Mouse (Mus musculus) gastrocnemius, adult 2 months (tissue): ENCODE measurements around the gene Chpf2. TPM values are rescaled to one million over a fixed set of nuclear protein-coding genes. Genes with fewer than 3 reads are reported as not detected.
"Not testable (repeated sequence)": the region's sequence is repeated elsewhere in the genome, so short reads cannot be mapped to it uniquely, and the experiment has no call there.

Experiments used
- DNase-seq: peaks from one replicate; pipeline ENCODE4 v3.0.0; 2022
- H3K27ac ChIP-seq: fragments of 200-600 bp; 2 replicates; pipeline ENCODE4 v1.8.1; 2022; ENCODE audit warnings: mild to moderate bottlenecking
- H3K4me3 ChIP-seq: fragments of 200-600 bp; 2 replicates; pipeline ENCODE4 v1.8.1; 2022; ENCODE audit warnings: mild to moderate bottlenecking, moderate library complexity
- CTCF ChIP-seq: fragments of 200-600 bp; IDR thresholded peaks from 2 replicates; pipeline ENCODE4 v1.8.1; 2022; ENCODE audit warnings: antibody characterized with exemption, mild to moderate bottlenecking, moderate library complexity
- intact Hi-C: fragments of 180-260 bp; cut with DNase I; formaldehyde crosslinking; loops from one replicate; pipeline ENCODE4 v1.15.1; 2025
- long read RNA-seq, 2 experiments: library from polyadenylated mRNA; stranded (forward); transcript quantifications; one replicate each; pipeline ENCODE4 v2.0.0; 2021
- total RNA-seq, 2 experiments: library from RNA; stranded (reverse); gene quantifications; 2 replicates each; pipeline ENCODE4 v1.2.3; 2021

Chpf2 gene
- 10 to 100 TPM in 1 of 2 experiments, 1 to 10 TPM in 1; 6.4 to 10.1 TPM for total RNA-seq
- long read RNA-seq, experiment 1, transcript Chpf2-202 (4 exons, 3,715 nt): major isoform, 6 of 8 reads
- long read RNA-seq, experiment 1, partial matches to known transcripts: 0 of 8 reads
- long read RNA-seq, experiment 1, other reads (novel, unspliced or antisense): 2 of 8 reads
- long read RNA-seq, experiment 2, transcript Chpf2-202 (4 exons, 3,715 nt): major isoform, 10 of 15 reads
- long read RNA-seq, experiment 2, partial matches to known transcripts: 2 of 15 reads
- long read RNA-seq, experiment 2, other reads (novel, unspliced or antisense): 3 of 15 reads

- DNase-seq: peak; percentile 87
- H3K4me3 ChIP-seq: peak within 1 kb of the TSS; percentile 88
- TF ChIP-seq CTCF: no peak; the same call in 1 of the 2 replicates
- intact Hi-C loops: no loop called here
- peak within 1 kb of the TSS; percentile 91 for H3K27ac ChIP-seq
Observed at GRCm38 (mm10) chr5:24586547-24587199, at the start of gene Chpf2. Chpf2 (plus strand) TSS chr5:24586741.

GRCm38 (mm10) chr5:24537618-24538017 is 48.9 kb upstream of the Chpf2 start:
- no peak for TF ChIP-seq CTCF
- peak overlapping the region; percentile 87 for H3K27ac ChIP-seq
- peak overlapping the region; percentile 68 for H3K4me3 ChIP-seq
- peak; percentile 86 for DNase-seq
- intact Hi-C loops: loop anchor here (2.0 kb wide), 1 partner anchor 63 kb away; no protein-coding TSS in a partner anchor

- TF ChIP-seq CTCF: no peak
- peak overlapping the region; percentile 78 for H3K4me3 ChIP-seq
- peak overlapping the region; percentile 96 for H3K27ac ChIP-seq
- peak; percentile 67 for DNase-seq
- intact Hi-C loops: loop anchor here (2.0 kb wide), 2 partner anchors 37 to 61 kb away; partner anchors contain the start of gene Abcf2
Observed at GRCm38 (mm10) chr5:24539571-24540296, 46.8 kb upstream of the Chpf2 start.

- peak; percentile 90 for DNase-seq
- intact Hi-C loops: loop anchor here (2.0 kb wide), 1 partner anchor 36 kb away; the partner anchor contains the start of gene Abcf2
- H3K27ac ChIP-seq: peak within 1 kb of the TSS; percentile 96
- TF ChIP-seq CTCF: peak; percentile 9; the same call in 1 of the 2 replicates
- peak within 1 kb of the TSS; percentile 78 for H3K4me3 ChIP-seq
Observed at GRCm38 (mm10) chr5:24540387-24541143, 46.0 kb upstream of the Chpf2 start, which contains the start of gene Asb10. Asb10 (minus strand) TSS chr5:24540978.

- H3K4me3 ChIP-seq: peak overlapping the region; percentile 78
- peak overlapping the region; percentile 96 for H3K27ac ChIP-seq
- TF ChIP-seq CTCF: no peak
- intact Hi-C loops: loop anchor here (2.0 kb wide), 1 partner anchor 36 kb away; the partner anchor contains the start of gene Abcf2
- DNase-seq: peak; percentile 52
Observed at GRCm38 (mm10) chr5:24541144-24541569, 45.4 kb upstream of the Chpf2 start.

- no peak overlapping the region for H3K4me3 ChIP-seq
- intact Hi-C loops: no loop called here
- no peak overlapping the region for H3K27ac ChIP-seq
- peak; percentile 14 for DNase-seq
- TF ChIP-seq CTCF: no peak
Observed at GRCm38 (mm10) chr5:24542643-24543042, 43.9 kb upstream of the Chpf2 start.

GRCm38 (mm10) chr5:24550598-24551316 is 35.8 kb upstream of the Chpf2 start:
- no peak for TF ChIP-seq CTCF
- peak; percentile 46 for DNase-seq
- H3K27ac ChIP-seq: no peak overlapping the region
- intact Hi-C loops: no loop called here
- H3K4me3 ChIP-seq: peak overlapping the region; percentile 20; the same call in 1 of the 2 replicates

- DNase-seq: no peak
- H3K27ac ChIP-seq: no peak overlapping the region
- H3K4me3 ChIP-seq: 0 out of 2 replicates have a peak overlapping the region, but pooled peaks have one; percentile 20
- intact Hi-C loops: no loop called here
- TF ChIP-seq CTCF: no peak
Observed at GRCm38 (mm10) chr5:24551317-24551688, 35.2 kb upstream of the Chpf2 start.

- intact Hi-C loops: no loop called here
- H3K27ac ChIP-seq: no peak overlapping the region
- DNase-seq: no peak
- TF ChIP-seq CTCF: no peak
- H3K4me3 ChIP-seq: no peak overlapping the region
Observed at GRCm38 (mm10) chr5:24553621-24554244, 32.8 kb upstream of the Chpf2 start.

- intact Hi-C loops, H3K27ac ChIP-seq, DNase-seq, H3K4me3 ChIP-seq: not testable (repeated sequence)
Observed at GRCm38 (mm10) chr5:24555335-24555734, 31.2 kb upstream of the Chpf2 start.

GRCm38 (mm10) chr5:24556709-24557108 is 29.8 kb upstream of the Chpf2 start, which contains the start of gene 4931409K22Rik:
4931409K22Rik (minus strand) TSS chr5:24556809.
- DNase-seq: no peak
- TF ChIP-seq CTCF: no peak
- H3K4me3 ChIP-seq: no peak within 1 kb of the TSS
- intact Hi-C loops: no loop called here
- no peak within 1 kb of the TSS for H3K27ac ChIP-seq
